Mouse (Mus musculus) lung, embryonic 14.5 days (tissue): ENCODE data around the gene Zfp202. TPM values are rescaled to one million over a fixed set of nuclear protein-coding genes. Genes with fewer than 3 reads are reported as not detected.

Experiments
- ATAC-seq: fragments of 200-750 bp; cut with Nextera tagmentation; 2 replicates; pipeline ENCODE4 v1.8.0; 2017; ENCODE audit warnings: mild to moderate bottlenecking, moderate TSS enrichment, moderate library complexity; ENCODE audit not compliant: insufficient read depth
- DNase-seq: peaks from one replicate; pipeline ENCODE4 v3.0.0-alpha.2; 2015
- H3K27ac ChIP-seq: fragments of 300-500 bp; sonication (generic); 2 replicates; pipeline ENCODE4 v1.5.1; 2014; ENCODE audit warnings: low read depth, mild to moderate bottlenecking, moderate library complexity
- H3K27me3 ChIP-seq: fragments of 300-500 bp; sonication (generic); 2 replicates; pipeline ENCODE4 v1.6.1; 2014; ENCODE audit warnings: low read length, control low read depth; ENCODE audit not compliant: insufficient read depth
- H3K36me3 ChIP-seq: fragments of 300-500 bp; sonication (generic); 2 replicates; pipeline ENCODE4 v1.6.1; 2014; ENCODE audit warnings: control low read depth; ENCODE audit not compliant: insufficient read depth
- H3K4me1 ChIP-seq: fragments of 300-500 bp; sonication (generic); 2 replicates; pipeline ENCODE4 v1.6.1; 2014; ENCODE audit warnings: antibody characterized with exemption, control low read depth; ENCODE audit not compliant: insufficient read depth
- H3K4me2 ChIP-seq: fragments of 300-500 bp; sonication (generic); 2 replicates; pipeline ENCODE4 v1.6.1; 2014; ENCODE audit warnings: mild to moderate bottlenecking
- H3K4me3 ChIP-seq: fragments of 300-500 bp; sonication (generic); 2 replicates; pipeline ENCODE4 v1.5.1; 2014; ENCODE audit warnings: low read depth, low read length
- H3K9ac ChIP-seq: fragments of 300-500 bp; sonication (generic); 2 replicates; pipeline ENCODE4 v1.6.1; 2014
- H3K9me3 ChIP-seq: fragments of 300-500 bp; sonication (generic); 2 replicates; pipeline ENCODE4 v1.6.1; 2016; ENCODE audit warnings: low read depth, low read length, control low read depth
- CTCF ChIP-seq: IDR thresholded peaks from 2 replicates; pipeline ENCODE4 v1.5.1; 2016; ENCODE audit warnings: antibody characterized with exemption, low read depth
- WGBS: fragments of 180-500 bp; shearing (Covaris S2); extraction: QIAGEN DNeasy Blood & Tissue Kit; methylation state at CpG from one replicate; pipeline ENCODE4 v1.1.7; 2014; 5-methylcytosine and 5-hydroxymethylcytosine counted together
- polyA plus RNA-seq: library from polyadenylated mRNA; unstranded; fragments of >200 nt; fragmentation: Nextera tagmentation; extraction: Ambion mirVana; gene quantifications from 2 replicates; pipeline ENCODE4 v1.2.1, GENCODE M21; 2014

The Zfp202 gene
- polyA plus RNA-seq, 1 experiment from 2014 or later: 5.0 TPM

- ATAC-seq (no peak), DNase-seq (peak; percentile 2)
- TF ChIP-seq CTCF: no peak
- 83% methylated on average over 3 of the region's 3 CpGs for WGBS
- no peaks in the 10 kb centered on the region for H3K27me3 ChIP-seq
- no peak overlapping the region for H3K27ac ChIP-seq
- H3K4me3 ChIP-seq: no peak overlapping the region
- no peak overlapping the region for H3K9ac ChIP-seq
- no peaks in the 10 kb centered on the region for H3K9me3 ChIP-seq
- H3K36me3 ChIP-seq: no peaks in the 10 kb centered on the region
- no peak overlapping the region for H3K4me2 ChIP-seq
- no peaks in the 10 kb centered on the region for H3K4me1 ChIP-seq
Observed at GRCm38 (mm10) chr9:40195981-40196380, 3.9 kb downstream of the Zfp202 start.

DNA sequence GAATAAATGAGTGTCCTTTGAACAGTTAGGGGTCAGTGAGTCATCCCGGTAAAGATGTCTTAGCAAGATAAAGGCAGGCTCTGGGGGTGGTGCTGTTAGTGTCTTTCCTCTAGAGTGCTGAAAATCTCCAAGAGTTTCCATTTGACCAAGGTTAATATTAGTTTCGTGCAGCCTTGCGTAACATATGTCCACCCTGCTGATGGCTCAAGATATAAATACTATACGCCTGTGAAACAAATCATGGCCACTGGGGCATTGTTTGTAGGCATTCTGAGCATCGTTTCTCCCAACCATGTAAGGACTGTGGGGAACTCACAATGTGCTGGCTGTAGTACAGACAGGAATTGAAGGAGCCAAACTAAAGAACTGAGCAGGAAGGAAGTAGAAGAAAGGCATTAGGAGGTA, 14.4 kb downstream of the Zfp202 start:
- Histone ChIP-seq H3K27ac (no peak overlapping the region), H3K36me3 (peaks cover 39% of the 10 kb centered on the region), H3K4me1 (no peaks in the 10 kb centered on the region), H3K9ac (no peak overlapping the region), H3K4me2 (no peak overlapping the region), H3K4me3 (no peak overlapping the region), H3K27me3 (no peaks in the 10 kb centered on the region), H3K9me3 (no peaks in the 10 kb centered on the region)
- no peak for TF ChIP-seq CTCF
- ATAC-seq (no peak), DNase-seq (no peak)
- 75% methylated on average over 5 of the region's 5 CpGs for WGBS

GRCm38 (mm10) chr9:40210744-40211143, 18.6 kb downstream of the Zfp202 start:
- H3K4me3 ChIP-seq: no peak overlapping the region

DNA sequence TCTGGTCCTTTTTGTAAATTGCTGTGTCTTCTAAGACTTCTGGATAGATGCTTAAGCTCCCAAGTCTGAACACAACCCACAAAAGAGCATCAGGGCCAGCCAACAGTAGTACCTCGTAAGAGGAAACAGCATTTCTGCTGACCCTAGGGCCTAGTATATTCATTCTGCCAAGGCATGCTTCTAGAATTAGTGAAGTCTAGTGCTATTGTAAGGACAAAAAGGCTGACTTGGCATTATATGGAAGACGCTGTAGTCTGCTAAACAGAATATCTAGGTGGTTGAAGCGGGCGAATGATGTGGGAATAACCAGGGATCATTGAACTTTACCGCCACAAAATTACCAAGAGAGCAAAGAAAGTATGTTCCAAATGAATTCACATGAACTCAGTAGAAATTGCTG, 21.9 kb downstream of the Zfp202 start:
- TF ChIP-seq CTCF: no peak
- DNase-seq: no peak
- H3K36me3 ChIP-seq: peaks cover 39% of the 10 kb centered on the region
- no peak overlapping the region for H3K4me2 ChIP-seq
- no peak for ATAC-seq
- H3K4me3 ChIP-seq: no peak overlapping the region
- whole genome bisulfite sequencing: 96% methylated on average over 5 of the region's 5 CpGs
- H3K4me1 ChIP-seq: no peaks in the 10 kb centered on the region
- H3K27me3 ChIP-seq: no peaks in the 10 kb centered on the region
- H3K9ac ChIP-seq: no peak overlapping the region
- no peak overlapping the region for H3K27ac ChIP-seq
- no peaks in the 10 kb centered on the region for H3K9me3 ChIP-seq

More at GRCm38 (mm10) chr9:40210744-40211143, 18.6 kb downstream of the Zfp202 start:
- DNase-seq (no peak), ATAC-seq (no peak)
- Histone ChIP-seq H3K9ac (no peak overlapping the region), H3K9me3 (no peaks in the 10 kb centered on the region), H3K27me3 (no peaks in the 10 kb centered on the region), H3K36me3 (peaks cover 55% of the 10 kb centered on the region), H3K27ac (no peak overlapping the region), H3K4me1 (no peaks in the 10 kb centered on the region), H3K4me2 (no peak overlapping the region)
- no peak for TF ChIP-seq CTCF
- WGBS: 87% methylated on average over 2 of the region's 2 CpGs

DNA sequence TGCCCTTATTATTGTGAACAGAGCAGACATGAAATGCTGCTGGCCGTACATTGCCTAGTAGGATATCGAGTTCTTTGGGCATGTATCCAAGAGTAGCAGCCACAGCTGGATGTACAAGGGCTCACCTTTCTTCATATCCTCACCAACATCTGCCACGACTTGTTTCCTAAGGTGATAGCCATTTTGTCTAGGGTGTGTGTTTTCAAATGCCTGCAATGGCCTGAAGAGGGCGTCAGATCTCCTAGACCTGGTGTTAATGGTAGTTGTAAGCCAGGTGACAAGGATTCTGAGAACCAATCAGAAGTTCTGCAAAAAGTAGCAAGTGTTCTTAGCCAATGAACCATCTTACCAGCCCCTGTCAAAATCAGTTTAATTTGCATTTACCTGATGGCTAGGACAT, 24.5 kb downstream of the Zfp202 start:
- ATAC-seq: no peak
- TF ChIP-seq CTCF: no peak
- DNase-seq: no peak
- Histone ChIP-seq H3K27me3 (no peaks in the 10 kb centered on the region), H3K4me1 (no peaks in the 10 kb centered on the region), H3K27ac (no peak overlapping the region), H3K4me2 (no peak overlapping the region), H3K36me3 (peaks cover 14% of the 10 kb centered on the region), H3K9ac (no peak overlapping the region), H3K4me3 (no peak overlapping the region), H3K9me3 (no peaks in the 10 kb centered on the region)
- 65% methylated on average over 4 of the region's 4 CpGs for WGBS

- no peaks in the 10 kb centered on the region for H3K4me1 ChIP-seq
- WGBS: 65% methylated on average over 4 of the region's 4 CpGs
- no peak for DNase-seq
- peak; percentile 22; the same call in 1 of the 2 replicates for TF ChIP-seq CTCF
- no peak overlapping the region for H3K4me3 ChIP-seq
- H3K9me3 ChIP-seq: no peaks in the 10 kb centered on the region
- no peak overlapping the region for H3K9ac ChIP-seq
- no peaks in the 10 kb centered on the region for H3K27me3 ChIP-seq
- H3K36me3 ChIP-seq: no peaks in the 10 kb centered on the region
- no peak overlapping the region for H3K4me2 ChIP-seq
- no peak overlapping the region for H3K27ac ChIP-seq
- no peak for ATAC-seq
Observed at GRCm38 (mm10) chr9:40224289-40224688, 32.2 kb downstream of the Zfp202 start.

DNA sequence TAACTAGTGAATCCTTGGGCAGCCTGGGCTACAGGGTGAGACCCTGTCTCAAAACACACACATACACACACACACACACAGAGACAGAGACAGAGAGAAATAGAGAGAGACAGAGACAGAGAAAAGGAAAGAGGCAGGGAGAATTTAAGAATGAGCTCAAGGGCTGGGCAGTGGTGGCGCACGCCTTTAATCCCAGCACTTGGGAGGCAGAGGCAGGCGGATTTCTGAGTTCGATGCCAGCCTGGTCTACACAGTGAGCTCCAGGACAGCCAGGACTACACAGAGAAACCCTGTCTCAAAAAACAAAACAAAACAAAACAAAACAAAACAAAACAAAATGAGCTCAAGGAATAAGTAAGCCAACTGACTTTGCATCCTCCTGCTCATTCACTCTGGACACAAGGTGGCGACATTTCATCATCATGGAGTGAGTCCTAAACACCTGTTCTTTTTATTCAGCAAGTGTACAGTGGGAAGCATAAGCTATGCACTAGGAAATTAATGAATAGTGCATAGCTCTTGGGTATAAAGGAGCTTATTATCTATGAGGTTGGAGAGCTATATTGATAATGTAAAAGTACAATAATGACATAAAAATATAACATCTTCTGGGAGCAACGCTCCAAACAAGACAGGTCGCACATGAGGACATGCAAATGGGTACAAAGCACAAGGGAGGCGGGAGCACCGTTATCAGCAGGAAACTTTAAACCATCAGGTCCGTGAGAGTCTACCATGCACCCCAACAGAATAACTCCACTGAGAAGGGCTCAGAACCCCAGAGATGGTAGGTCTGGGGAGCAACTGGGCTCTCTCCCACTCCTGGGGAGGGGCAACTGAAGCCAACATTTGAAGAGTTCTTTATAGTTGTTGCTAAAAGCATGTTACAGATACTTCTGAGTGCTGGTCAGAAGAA, 36.0 kb downstream of the Zfp202 start:
- no peak overlapping the region for H3K9ac ChIP-seq
- WGBS: 65% methylated on average over 10 of the region's 10 CpGs
- peak; percentile 82 for TF ChIP-seq CTCF
- H3K27ac ChIP-seq: no peak overlapping the region
- H3K36me3 ChIP-seq: no peaks in the 10 kb centered on the region
- no peaks in the 10 kb centered on the region for H3K27me3 ChIP-seq
- H3K9me3 ChIP-seq: no peaks in the 10 kb centered on the region
- no peak overlapping the region for H3K4me3 ChIP-seq
- DNase-seq (peak; percentile 85), ATAC-seq (peak; percentile 52)
- H3K4me2 ChIP-seq: no peak overlapping the region
- no peaks in the 10 kb centered on the region for H3K4me1 ChIP-seq
